Mouse (Mus musculus) T-helper 2 cell (primary cell): ENCODE results near the gene Tnni1.

Experiments
- in situ Hi-C: fragments of 300-600 bp; cut with MboI, MseI; formaldehyde crosslinking; loops from one replicate; pipeline ENCODE4 v1.15.1; 2025; ENCODE audit warnings: high pct_unique_total_duplicates

The Tnni1 gene

GRCm38 (mm10) chr1:135778780-135779535, at the start of gene Tnni1:
TSS of gene Tnni1 (plus strand) at chr1:135779434.
- in situ Hi-C loops: no loop called here

DNA sequence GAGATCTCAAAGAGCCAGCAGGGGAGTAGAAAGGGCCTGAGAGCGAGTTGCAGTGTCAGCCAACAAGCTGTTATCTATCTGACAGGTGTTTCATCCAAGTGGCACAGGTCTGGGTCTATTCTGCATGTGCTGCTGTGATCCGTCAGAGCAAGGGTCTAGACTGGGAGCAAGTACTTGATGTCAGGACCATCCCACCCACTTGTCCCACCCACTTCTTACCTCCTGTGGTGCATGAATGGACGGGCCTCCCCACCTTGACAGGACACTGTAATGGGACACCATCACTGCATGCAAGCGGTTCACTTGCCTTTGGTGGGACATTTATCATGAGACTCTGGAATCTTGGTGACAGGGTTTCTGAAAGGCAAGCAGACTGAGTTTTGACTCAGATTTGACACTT, 49.4 kb upstream of the Tnni1 start:
- in situ Hi-C loops: loop anchor here (5.0 to 10.0 kb wide), 3 partner anchors 55 to 275 kb away; partner anchors contain the start of genes Igfn1 and Tmem9

DNA sequence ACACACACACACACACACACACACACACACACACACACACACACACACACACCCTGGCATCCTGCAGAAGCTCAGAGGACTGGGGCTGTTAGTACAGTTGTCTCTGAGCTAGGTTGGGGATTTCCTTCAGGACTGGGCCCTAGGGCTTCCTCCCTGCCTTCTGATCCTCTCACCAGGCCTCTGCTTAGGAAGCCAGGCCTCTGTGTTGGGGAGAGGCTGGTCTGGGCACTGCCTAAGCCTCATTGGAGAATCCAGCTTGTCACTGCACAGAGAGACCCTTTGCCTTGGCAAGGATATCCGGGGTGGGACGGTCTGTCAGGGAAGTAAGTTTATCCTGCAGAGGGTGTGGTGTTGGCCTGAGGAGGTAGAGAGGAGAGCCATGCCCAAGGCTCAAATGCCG, 48.9 kb upstream of the Tnni1 start:
- in situ Hi-C loops: loop anchor here (10.0 kb wide), 1 partner anchor 275 kb away; the partner anchor contains the start of genes Igfn1 and Tmem9

DNA sequence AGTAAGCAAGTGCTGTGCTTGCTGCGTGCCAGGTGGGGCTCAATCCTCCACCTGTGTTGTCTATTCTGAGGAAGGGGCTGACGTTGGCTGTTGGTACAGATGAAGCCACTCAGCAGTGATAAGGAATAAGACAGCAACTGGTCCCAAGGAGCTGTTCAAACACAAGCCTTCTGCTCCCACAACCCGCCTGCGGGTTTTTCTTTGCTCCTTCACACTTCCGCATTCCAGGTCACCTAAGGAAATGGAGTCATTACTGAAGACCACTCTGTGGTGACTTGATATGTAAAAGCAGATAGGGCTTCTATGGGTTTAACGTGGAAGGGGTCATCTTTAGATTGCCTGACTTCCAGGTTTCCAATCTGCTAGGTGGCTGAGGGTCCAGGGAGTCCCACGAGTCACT, 47.8 kb upstream of the Tnni1 start:
- in situ Hi-C loops: loop anchor here (10.0 kb wide), 1 partner anchor 273 kb away; the partner anchor contains the start of genes Igfn1 and Tmem9

DNA sequence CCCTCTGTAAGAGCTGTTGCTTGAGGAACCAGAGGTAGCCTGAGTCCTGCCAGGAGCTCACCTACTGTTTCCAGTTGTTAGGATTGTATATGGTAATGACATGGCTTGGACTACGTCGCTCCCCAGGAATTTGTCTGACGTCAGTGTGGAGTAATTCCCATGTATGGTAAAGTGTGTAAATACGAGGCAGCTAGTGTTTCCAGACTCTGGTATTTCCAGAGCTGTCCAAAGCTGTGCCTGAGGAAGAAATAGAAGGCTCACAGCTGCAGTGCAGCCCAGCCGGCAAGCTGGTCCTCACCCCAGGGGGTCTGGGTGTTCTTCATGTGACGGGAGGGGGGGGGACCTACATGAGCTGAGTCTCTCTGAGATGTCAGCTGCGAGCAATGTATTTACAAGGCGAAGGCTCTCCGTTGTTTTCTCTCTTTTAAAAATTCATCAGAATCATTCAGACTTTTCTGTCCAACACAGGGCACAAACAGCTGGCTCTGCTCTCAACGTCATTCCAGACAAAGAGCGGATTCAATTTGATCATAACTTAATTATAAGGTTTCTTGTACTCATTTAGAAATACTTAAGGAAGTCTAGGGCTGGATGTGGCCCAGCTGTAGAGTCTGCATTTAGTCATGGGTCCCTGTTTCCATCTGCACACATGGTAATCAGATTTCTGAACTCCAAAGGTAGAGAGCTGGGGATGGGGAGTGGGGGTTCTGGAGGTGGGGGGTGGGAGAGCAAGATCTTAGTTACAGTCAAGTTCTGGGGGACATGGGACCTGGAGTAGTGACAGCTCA, 47.1 kb upstream of the Tnni1 start:
- in situ Hi-C loops: loop anchor here (10.0 kb wide), 1 partner anchor 273 kb away; the partner anchor contains the start of genes Igfn1 and Tmem9

GRCm38 (mm10) chr1:135734225-135734937, 44.9 kb upstream of the Tnni1 start:
- in situ Hi-C loops: loop anchor here (10.0 kb wide), 1 partner anchor 270 kb away; the partner anchor contains the start of genes Igfn1 and Tmem9

GRCm38 (mm10) chr1:135735460-135735859, 43.8 kb upstream of the Tnni1 start:
- in situ Hi-C loops: loop anchor here (10.0 kb wide), 1 partner anchor 269 kb away; the partner anchor contains the start of genes Igfn1 and Tmem9

DNA sequence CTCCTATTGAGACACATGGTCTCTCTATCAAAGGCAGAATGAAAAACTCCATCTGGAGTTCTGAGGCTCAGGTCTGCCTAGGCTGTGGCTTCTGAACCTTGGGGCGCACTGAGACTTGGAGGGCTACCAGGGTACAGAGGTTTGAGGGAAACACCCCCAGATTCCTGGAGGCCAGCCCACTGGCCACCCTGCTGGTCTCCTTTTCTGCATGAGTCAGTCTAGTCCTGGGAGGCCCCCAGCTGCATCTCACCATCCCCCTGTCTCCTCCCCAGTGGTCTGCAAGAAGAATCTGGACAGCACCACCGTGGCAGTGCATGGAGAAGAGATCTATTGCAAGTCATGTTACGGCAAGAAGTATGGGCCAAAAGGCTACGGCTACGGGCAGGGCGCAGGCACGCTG, 34.2 kb upstream of the Tnni1 start:
- in situ Hi-C loops: no loop called here

DNA sequence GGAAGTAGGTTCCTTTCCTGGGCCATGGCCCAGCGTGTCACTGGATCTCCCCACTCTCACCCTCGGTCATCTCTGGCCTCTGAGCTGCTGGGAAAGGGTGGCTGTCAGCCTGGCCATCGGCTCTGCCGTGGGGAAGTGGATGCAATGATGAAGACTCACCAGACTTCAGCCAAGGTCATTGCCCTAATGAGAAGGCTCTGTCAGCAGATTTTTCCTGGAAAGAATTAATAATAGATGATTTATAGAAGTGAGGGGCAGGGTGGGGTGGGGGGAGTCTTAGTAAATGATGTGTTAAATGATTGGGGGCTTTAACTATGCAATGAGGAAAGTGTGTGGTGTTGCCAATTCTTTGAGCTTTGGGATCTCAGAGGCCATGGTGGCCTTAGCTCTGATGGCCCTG, 33.0 kb upstream of the Tnni1 start:
- in situ Hi-C loops: no loop called here

GRCm38 (mm10) chr1:135752737-135753348, 26.4 kb upstream of the Tnni1 start:
- in situ Hi-C loops: loop anchor here (5.0 kb wide), 1 partner anchor 34 kb away; no protein-coding TSS in a partner anchor

DNA sequence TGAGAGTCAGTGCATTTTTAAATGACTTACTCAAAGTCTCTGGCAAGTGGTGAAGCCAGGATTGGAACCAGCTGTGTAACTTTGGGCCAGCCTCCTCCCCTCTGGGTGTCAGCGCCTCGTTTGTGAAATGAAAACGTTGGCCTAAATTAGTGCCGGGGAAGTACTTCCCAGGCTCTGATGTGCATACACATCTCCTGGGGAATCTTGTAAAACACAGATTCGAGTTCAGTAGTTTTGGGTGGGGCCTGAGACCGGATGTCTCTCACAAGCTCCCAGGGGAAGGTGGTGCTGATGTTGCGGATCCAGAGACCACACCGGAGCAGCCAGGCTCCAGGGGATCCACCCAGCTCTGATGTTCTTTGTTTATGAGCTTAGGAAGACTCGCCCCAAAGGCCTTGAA, 23.9 kb upstream of the Tnni1 start:
- in situ Hi-C loops: no loop called here

DNA sequence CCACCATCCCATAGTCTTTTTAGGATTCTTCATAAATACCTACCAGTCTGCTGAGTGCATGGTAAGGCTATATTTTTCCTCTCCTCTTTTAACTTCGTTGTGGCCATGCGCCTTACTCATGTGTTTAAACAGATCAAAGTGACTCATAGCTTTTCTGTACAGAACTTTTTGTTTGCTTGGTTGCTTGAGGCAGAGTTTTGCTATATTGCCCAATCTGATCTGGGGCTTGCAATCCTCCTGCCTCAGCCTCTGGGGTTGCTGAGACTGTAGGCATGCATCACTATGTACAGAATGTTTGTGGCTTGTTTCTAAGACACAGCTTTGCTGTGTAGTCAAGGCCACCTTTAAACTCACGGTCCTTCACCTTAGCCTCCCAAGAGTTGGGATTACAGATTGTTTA, 23.3 kb upstream of the Tnni1 start:
- in situ Hi-C loops: no loop called here

DNA sequence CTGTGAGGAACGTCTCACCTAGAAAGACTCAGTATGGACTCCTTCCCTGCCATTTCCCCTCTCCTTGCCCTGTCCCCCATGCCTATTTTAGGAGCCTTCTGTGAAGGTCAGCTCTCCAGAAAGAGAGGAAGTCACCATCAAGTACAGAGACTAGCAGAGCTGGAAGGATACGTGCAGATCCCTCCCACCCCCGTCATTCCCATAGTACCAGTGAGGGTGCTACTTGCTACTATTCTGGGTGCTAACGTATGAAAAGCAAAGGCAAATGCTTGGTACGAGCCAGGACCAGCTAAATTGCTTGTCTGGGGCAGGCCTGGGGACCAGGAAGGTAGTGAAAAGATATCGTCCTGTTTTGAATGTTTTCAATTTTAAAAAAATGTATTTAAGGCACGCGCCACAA, 21.9 kb upstream of the Tnni1 start:
- in situ Hi-C loops: no loop called here

- in situ Hi-C loops: no loop called here
These were observed 19.5 kb upstream of the Tnni1 start for GRCm38 (mm10) chr1:135759685-135760084.

DNA sequence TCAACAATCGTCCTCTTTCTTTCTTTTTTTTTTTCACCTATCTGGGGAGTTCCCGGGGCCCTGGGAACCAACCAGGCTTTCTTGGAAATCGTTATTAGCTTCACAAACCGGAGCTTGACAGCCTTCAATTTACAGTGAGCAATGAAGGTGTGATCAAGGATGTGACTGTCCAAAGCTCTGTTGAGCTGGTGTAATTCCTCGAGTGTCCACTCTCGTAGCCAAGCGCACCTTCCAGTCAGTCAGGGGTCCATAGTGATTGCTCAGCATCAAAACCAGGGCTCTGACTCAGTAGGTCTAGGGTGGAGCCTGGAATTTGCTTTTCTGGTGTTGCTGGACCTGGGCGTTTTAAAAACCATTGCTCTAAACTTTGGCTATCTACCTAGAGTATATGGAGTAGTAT, 19.0 kb upstream of the Tnni1 start:
- in situ Hi-C loops: no loop called here

GRCm38 (mm10) chr1:135761728-135762127, 17.5 kb upstream of the Tnni1 start:
- in situ Hi-C loops: no loop called here

DNA sequence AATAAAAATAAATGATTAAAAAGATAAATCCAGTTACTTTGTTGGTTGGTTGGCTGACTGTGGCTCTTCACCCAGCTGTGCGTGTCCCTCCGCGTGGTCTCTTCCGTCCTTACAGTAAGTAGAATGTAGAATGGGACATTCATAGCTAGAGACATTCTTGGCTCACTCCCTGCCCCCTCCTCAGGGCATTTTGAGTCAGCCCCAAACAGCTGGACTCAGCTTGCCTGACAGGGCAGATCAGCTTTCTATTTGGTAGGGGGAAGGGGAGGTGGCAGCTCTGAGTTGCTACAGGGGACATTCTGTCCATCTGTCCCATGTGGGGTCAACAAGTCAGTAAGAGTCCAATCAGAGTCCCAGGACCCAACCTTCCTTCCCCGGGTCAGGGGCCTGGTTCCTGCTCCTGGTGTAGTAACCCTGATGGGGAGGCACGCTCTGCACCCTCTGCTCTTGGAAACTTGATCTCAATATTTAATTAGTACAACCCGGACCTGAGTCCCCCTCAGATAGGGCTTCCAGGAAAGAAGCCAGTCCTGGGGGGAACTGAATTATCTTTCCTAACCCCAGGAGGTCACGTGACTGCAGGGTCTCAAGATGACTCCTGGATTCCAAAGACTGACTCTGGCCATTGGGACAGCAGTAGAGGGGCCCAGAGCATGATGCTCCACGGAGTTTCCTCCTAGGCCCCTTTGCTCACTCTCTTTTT, 15.6 kb upstream of the Tnni1 start:
- in situ Hi-C loops: no loop called here

GRCm38 (mm10) chr1:135764206-135764528, 15.1 kb upstream of the Tnni1 start:
- in situ Hi-C loops: no loop called here

- in situ Hi-C loops: no loop called here
These were observed 13.3 kb upstream of the Tnni1 start, which contains the start of gene Phlda3 for GRCm38 (mm10) chr1:135765645-135766591. TSS of gene Phlda3 (plus strand) at chr1:135766119.
